Mouse (Mus musculus): ENCODE results near the gene Adgrf3. TPM values are rescaled to one million over a fixed set of nuclear protein-coding genes. Genes with fewer than 3 reads are reported as not detected.

The Adgrf3 gene
- total RNA-seq, 2 experiments from 2014 or later, result 0.31 to 0.52 TPM

DNA sequence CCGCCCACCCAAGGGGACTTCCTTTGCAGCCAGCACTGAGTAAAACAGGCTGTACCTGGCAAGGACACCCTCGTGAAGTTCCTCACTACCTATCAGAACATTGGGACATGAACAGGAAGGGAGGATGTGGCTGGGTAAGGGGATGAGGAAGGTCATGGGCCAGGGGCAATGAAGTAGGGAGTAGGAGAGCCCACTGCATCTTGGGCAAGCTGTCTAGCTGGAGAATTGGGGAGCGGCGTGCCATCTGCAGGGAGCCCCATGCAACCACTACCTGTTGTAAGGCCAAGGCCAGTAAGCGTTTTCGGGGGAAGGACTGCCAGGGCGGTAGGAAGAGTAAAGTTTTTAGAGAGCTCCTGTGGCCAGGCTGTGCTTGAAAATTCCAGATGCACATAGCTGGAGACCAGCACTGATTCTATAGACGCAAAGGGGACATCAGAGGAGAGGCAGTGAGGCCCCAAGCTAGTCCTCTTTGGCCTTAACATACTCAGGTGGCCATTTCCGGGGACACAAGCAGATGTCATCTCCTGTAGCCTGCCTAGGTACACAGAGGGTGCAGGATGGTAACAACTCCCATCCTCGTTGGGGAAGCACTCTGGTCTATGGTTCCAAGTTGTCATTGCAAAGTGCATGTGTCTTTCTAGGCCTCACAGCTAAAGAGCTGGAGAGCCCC, 2.2 kb downstream of the Adgrf3 start:
- no peak for DNase-seq (ENCODE audit: low spot score in 2 of 2)

DNA sequence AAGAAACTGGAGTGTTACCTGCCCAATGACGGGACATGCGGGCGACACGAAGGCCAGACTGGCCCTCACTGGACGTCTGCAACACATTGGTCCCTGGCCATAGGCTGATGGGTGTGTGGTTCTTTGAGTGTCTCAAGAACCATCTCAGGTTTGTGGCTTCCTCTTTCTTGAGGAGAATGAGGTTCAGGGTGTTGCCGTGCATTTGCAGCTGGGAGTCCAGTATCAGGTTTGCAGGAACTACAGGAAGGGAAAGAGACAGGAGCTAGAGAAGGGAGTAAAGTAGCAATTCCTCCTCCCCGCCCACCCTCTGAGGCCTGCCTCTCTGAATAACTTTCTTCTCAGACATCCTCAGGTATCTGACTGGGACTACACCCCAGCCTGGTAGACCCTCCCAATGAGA, 3.3 kb downstream of the Adgrf3 start:
- no peak for DNase-seq (ENCODE audit: low spot score in 2 of 2)

DNA sequence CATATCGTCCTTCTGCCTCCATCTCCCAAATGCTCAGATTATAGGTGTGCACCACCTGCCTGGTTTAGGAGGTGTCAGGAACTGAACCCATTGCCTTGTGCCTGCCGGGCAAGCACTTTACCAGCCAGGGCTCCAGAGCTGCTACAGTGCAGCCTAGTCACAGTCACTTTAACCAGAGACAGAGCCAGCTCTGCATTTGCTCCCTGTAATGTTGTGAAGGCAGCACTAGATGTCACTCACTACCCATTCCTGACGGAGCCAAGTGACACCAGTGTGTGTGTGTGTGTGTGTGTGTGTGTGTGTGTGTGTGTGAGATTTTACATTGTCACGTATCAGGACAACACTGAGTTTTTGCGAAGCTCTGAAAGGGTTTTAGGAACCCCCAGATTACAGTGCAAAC, 4.0 kb downstream of the Adgrf3 start:
- peak in 1 of 2 experiments; percentile 43 for DNase-seq (ENCODE audit: low spot score in 2 of 2)

DNA sequence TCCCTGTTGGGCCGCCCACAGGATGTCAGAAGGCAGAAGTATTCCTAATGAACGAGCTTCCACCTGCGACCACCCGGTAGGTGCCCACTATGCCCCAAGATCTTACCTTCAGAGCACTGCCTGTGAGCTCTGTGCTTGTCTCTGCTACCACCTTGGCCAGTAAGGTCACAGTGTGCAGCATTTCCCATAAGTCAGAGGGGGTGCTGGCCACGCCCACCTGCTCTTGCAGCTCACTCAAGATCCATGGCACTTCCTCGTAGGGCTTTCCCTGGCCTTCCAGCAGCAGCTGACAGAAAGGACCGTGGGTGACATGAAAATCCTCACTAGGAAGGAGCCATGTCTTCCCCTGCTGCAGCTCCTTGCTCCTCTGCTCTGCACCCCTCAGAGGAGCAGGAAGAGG, 7.3 kb downstream of the Adgrf3 start:
- no peak for DNase-seq (ENCODE audit: low spot score in 2 of 2)

DNA sequence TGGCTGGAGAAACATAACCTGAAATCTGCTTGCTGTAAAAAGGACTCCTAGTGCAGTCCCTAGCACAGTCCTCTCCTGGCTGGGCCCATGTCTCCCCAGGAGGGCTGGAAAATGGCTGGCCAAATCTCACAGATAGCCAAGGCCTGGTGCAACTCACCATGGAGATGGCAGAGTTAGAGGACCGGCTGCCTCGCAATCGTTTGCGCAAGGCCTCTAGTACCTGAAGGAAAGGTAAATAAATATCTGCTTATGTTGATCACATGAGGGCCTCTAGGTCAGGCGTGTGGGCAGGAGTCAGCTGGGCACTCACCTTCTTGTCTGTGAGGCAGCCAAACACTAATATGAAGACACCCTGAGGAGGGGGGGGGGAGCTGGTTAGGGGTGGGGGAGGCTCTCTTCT, 10.2 kb downstream of the Adgrf3 start:
- DNase-seq (ENCODE audit: low spot score in 2 of 2), result no peak

DNA sequence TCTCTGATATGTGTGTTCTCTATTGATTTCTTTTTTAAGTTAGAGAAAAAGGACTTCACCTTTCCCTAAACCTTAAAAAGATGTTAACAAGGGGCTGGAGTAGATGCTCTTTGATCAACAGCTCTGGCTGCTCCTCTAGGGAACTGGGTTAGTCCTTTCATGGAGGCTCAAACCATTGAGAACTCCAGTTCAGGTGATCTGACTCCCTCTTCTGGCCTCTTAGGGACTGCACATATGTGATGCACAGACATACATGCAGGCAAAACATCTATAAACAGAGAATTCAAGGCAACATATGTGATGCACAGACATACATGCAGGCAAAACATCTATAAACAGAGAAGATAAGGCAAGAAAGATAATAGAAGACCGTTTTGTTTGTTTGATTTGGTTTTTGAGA, 13.1 kb downstream of the Adgrf3 start:
- DNase-seq (ENCODE audit: low spot score in 2 of 2), result no peak

DNA sequence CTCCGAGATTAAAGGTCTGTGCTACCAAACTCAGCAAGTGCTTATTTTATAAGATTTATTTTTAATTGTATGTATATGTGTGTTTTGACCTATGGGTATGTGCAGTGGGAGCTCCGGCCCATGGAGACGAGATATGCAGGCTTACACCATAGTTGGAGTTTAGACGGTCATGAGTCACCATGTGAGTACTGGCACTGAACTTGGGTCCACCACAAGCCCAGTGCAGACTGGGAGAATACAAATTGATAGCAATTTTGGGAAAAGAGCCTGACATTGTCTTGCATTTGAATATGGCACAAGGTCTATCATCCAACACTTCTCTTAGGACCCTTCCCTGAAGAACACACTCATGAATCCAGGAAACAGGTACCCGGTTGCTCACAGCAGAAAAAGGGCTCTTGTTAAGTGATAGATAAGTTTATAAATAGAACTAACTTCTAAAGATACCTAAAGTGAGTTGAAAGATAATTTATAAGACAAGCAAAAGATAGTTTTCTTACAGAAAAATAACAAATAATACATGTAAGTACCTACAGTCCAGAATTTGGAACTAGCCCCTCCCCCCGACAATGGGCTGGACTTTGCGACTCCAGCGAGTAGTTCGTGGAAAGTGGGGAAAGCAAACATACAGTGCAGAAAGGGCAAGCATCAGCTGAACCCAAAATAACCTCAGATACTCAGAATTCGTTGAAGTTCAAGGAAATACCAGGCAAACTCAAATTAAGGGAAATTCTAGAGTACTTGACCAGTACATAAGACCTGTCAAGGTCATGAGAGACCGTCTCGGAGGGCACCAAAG, 17.6 kb downstream of the Adgrf3 start:
- DNase-seq (ENCODE audit: low spot score in 2 of 2), result no peak

DNA sequence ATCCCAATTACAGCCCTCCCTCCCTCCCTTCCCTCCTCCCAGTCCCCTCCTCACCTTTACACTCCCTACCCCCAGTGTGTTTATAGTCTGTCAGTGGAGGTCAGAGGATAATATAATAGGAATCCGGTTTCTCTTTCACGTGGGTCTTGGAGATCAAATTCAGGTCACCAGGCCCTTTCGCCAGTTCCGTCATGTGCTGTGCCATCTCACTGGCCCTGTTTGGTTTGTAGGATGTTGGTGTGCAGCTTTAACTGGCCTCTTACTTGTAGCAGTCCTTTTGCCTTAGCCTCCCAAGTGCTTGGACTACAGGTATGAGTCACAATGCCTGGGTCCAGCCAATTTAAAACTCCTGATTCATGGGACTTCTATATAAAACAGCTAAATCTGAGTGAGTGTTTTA, 29.7 kb downstream of the Adgrf3 start:
- no peak for DNase-seq (ENCODE audit: low spot score in 2 of 2)

DNA sequence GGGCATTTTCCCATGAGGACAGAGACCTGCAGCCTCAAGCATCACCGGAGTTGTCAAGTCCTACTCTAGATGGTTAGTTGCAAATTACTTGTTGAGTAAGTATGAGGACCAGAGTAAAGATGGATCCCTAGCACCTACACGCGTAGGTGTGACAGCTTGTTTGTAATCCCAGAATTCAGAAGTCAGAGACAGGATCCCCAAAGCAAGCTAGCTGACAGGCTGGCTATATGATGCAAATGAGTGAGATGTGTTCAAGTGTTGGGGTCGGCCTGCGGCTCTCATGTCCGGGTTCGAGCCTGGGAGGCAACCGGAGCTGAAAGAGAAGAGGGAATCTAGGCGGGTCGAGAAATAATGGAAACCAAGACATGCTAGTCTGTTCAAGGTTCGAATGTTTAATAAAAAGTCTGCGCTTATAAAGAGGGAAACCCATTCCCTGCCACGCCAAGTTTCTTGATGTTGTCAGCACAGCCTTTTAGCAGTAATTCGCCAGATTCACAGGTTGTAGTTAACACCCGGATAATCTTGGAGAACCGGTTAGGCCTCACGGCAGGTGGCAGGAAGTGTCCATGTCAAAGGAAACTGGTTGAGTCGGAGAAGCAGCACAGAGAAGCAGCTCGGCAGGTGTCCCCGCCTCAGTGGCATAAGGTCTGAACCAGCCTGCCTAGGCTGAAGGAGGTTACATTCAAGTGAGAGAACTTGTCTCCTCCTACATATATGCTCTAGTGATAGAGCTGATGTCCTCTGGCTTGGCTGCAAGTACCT, 32.4 kb downstream of the Adgrf3 start:
- no peak for DNase-seq (ENCODE audit: low spot score in 2 of 2)

DNA sequence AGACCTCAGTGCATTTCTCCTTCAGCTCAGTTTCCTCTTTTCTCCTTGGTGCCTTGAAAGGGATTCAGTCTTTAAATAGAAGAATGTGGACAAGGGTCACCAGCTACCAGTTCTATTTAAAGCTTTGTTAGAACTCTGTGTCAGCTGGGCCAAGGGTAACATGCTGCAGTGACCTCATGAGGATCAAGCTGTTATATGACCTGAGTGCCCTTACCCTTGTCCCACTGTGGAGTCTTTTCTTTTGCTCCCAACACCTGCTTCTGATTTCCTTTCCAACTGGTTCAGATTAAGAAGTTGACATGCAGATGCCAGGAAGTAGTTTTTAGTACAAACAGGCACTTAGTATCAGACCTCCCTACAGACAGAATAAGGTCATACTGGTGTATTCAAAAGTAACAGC, 33.4 kb downstream of the Adgrf3 start:
- DNase-seq (ENCODE audit: low spot score in 2 of 2), result no peak

DNA sequence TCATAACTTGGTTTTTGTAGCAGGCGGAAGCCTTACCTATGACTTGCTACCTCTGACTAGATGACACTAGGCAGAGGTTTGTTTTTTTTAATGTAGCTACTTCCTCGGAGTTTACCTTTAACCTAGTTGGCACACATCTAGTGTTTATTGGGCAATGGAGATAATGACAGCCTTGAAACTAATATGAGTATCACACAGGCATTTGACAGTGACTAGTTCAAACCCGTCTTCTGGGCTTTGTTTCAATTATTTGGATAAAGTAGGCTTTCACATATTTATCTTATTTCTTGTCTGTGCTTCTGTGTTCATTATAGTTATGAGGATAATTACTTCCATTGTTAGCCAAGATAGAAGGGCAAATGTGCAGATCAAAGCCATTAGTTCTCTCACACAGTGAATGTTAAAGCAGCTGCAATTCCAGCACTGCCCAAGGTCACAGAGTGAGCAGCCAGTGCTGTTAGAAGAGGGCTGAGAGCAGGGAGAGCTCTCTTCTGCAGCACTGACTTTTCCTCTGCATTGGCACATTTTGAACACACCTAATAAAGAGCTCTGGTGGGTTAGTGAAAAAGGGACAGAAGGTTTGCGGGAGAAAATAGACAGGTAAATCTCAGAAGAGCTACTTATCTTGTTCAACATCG, 35.1 kb downstream of the Adgrf3 start:
- DNase-seq (ENCODE audit: low spot score in 2 of 2), result no peak

DNA sequence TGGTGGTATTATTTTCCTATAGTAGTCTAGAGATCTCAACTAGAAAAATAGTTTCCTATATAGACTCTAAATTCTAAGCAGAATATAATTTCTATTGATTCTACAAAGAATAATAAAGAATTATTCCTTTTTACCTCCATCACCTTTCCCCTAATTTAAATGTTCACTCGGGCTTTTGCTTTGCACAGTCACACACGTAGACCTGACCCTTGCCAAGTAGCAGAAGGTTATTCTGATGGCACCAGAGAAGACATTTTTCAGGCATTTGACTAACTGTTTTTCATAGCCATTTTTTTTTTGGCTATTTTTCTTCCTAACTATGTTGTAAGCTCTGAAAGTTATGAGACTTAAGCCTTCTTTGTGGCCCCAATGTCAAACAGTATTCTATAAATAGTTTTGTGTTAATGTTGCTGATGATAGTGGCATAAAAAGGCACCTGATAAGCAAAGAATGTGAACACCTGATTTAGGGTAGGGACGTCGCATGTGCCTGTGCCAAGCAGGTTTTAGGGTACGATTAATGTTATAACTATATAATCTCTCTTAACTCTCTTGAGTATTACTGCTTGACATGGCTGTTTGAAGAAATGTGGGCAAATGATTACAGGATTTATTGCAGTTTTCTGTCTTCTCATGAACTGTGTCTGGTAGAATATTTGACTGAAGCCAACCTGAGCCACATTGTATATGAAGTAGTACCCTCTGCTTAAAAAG, 40.1 kb downstream of the Adgrf3 start:
- DNase-seq (ENCODE audit: low spot score in 2 of 2), result no peak

DNA sequence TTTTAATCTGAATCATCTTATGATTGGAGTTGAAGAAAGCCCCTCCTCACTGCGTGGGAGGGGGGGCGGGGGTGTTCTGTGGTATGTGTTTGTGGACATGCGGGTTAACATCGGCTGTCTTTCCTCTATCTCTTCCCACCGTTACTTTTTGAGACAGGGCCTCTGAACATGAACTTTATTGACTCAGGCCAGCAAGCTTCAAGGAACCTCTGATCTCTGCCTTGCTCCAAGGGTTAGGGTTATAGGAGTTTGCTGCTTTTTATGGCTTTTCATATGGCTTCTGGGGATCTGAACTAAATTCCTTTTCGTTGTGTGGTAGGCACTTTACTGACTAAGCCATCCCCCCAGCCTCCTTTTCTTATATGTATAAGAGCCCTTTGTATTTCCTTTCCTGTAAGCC, 43.2 kb downstream of the Adgrf3 start:
- no peak for DNase-seq (ENCODE audit: low spot score in 2 of 2)

DNA sequence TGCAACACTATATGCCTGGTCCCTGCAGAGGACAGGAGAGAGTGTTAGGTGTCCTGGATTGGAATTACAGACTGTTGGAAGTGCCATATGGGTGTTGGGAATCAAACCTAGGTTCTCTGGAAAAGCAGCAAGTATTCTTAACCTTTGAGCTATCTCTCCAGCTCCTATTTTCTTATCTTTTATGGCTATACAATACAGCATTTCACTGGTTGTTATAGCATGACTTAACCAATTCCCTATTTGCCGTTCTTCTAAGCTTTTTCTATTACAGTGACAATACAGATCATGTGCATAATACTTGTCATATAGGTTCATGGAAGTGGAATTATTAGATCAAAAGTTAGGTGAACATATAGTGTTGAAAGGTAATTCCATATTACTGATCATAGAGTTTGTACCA, 43.7 kb downstream of the Adgrf3 start:
- DNase-seq (ENCODE audit: low spot score in 2 of 2), result no peak

DNA sequence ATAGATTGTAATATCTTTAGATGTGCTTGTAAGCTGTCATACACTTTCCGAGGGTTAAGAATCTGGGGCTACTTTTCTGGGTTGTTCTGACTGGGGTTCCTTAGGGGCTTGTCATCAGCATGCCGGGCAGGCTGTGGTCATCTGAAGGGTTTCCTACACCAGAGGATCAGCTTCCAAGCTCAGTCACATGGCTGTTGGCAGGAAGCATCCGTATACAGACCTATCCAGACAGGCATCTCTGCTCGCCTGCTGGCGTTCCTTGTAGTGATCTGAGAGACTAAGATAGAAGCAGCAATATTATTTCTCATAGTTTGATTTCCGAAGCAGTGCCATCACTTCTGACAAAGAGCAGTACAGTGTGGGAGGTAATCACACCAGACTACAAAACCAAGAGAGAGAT, 45.9 kb downstream of the Adgrf3 start:
- no peak for DNase-seq (ENCODE audit: low spot score in 2 of 2)

DNA sequence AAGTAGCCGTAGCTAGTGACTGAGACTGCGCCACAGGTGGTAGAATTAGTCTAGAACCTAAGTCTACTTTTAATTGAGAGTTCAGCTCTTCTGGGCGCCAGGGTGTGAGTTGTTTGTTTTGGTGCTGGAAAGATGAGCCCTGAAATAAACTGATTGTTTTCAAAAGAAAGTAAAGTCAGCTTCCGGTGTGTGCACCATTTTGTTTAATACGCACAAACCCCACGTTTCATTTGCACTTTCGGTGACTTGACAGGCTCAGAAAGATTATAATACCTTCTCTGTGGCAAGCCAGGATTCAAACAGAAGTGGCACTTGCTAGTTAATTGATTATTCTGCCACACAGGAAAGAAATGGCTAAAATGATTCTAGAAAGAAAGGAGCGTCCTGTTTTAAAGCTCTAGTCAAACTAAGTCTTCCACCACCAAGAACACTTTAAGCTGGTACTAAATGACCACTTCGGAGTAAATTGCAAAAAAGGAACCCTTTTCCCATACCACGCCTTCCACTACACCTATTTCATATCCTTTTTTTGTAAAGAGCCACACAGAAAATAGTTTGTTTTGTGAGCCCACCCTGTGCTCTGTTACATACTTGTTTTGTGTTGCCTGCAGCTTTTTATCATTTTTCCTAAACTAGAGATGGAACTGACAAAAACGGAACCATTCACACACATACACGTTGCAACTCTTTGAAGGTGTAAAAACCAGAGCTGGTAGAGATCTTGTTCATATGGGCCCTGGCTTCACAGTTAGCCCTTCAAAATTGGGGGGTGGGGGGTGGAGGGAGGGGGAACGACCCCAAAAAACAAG, 49.5 kb downstream of the Adgrf3 start:
- no peak for DNase-seq (ENCODE audit: low spot score in 2 of 2)

DNA sequence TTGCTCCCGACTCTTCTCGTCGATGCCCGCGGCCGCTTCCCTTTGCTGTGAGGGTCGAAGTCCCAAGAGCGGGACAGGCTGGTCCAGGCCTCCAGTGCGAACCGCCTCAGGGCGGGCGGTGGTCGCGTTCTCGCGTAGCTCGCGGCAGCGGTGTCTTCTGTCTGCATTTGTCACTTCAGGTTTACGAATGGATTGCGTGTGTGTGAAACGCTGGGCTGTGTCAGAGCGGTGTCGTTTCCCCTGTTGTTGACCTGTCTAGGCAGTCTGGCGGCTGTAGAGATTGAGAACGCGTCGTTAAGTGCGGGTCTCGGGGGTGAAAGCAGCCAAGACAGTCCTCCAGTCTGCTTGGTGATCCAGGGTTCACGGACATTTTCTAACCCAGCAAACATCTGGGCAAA, 50.1 kb downstream of the Adgrf3 start:
- no peak for DNase-seq (ENCODE audit: low spot score in 2 of 2)

DNA sequence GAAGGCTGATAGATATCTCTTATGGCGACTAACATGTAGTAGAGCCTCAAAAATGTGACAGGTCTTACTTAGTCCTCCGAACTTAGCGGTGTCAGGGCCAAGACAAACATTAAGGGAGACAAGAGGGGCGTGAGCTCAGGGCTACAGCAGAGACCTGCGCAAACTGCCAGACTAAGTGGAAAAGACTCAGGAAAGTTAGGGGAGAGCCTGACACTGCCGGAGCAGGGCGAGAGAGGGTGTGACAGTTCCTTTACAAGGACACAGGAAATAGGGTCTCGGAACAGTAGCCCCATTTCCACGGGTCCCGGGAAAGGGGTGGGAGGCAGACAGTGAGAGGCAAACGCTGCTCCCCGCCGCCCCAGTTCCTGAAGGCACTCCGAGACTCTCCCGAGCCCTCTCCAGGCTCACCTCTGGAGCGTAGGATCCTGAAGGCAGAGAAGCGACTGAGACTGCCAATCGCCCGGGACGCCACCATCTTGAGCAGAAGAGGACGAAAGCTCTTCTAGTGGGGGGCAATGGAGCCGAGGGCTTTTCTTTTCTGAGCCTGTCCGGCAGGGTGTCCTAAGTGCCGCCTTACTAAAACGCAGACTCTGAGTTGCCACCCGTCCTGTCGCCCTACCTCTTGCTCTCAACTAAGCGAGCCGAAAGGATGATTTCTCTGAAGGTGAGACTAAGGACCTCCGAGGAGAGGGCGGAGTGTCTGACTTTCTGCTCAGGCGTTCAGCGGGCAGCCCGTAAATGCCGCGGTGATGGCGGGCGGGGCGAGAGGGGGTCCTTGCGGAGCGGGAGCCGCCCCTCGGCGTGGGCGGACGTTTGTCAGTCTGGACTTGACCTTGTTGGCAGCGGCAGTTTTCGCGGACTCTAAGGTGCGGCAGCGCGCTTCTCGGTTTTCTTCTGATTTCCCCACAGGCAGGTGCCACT, 50.8 kb downstream of the Adgrf3 start, which contains the start of the genes Hadha and Hadhb:
TSS of gene Hadha (minus strand) at position 689 of the 921 bp plus-strand sequence.
TSS of gene Hadhb (plus strand) at position 775 of the 921 bp plus-strand sequence.
- DNase-seq (ENCODE audit: low spot score in 2 of 2), result peak; percentile 86 to 94

DNA sequence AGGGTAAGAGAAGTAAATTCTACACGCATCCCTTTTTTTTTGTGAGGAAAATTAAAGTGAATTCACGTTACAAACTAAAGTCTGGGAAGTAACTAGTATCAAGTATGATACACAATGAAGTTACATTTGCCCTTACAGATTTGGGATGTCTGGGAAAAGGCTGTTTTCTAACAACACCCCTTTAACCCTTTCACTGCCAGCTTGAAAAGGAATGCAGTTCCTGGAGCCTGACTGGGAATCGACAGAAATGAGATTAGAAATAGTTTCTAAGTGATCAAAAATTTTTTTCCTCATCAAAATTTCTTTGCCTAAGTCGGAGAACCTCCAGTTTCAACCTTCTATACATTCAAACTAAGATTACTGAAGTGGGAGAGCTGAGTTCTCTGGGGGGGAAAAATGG, 51.5 kb downstream of the Adgrf3 start:
- no peak for DNase-seq (ENCODE audit: low spot score in 2 of 2)

All from gastrocnemius, postnatal 4 days (tissue).